Mouse (Mus musculus) yolk sac, embryonic 10.5 days (tissue): ENCODE measurements around the gene Pphln1.

ENCODE experiments used
- DNase-seq: peaks from one replicate; pipeline ENCODE4 v3.0.0-alpha.2; 2017; ENCODE audit warnings: low spot score

Pphln1 gene

DNA sequence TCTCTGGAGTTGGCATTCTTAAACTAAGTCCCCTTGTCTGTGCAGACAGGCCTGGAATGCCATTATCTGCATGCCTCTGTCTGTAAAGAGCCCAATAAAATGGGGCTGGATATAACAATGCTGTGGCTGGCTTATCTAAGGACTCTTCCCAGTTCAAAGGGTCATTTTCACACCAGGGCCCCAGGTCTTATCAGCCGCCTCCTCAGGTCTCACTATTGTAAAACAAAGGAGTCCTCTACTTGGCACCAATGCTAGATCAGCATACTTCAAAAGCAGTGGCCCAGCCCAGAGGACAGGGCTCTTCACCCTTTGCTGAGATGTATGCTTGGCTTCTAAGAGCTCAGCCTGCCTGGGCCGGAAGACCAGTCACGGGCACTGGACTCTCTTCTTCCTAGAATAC, 141.3 kb downstream of the Pphln1 start:
- DNase-seq: peak; percentile 40
